Mouse (Mus musculus) MEL (cell line): ENCODE measurements around the gene Scimp. TPM values are rescaled to one million over a fixed set of nuclear protein-coding genes. Genes with fewer than 3 reads are reported as not detected.
A peak's percentile ranks its signal among the peaks of the same experiment; 100 is the strongest.

Experiments
- DNase-seq: peaks from one replicate; pipeline ENCODE4 v3.0.0; 2011; ENCODE audit warnings: low read depth, low spot score
- H3K27ac ChIP-seq: 2 replicates; pipeline ENCODE4 v1.5.1; 2012; ENCODE audit warnings: low read depth, mild to moderate bottlenecking, control low read depth, low read length, moderate library complexity; ENCODE audit not compliant: control insufficient read depth
- H3K27me3 ChIP-seq, 2 experiments: fragments of 150-350 bp in 1 of 2; sonication (generic) in 1 of 2; 2 replicates each; pipeline ENCODE4 v1.6.1; 2012; ENCODE audit warnings: low read length in 2 of 2, mild to moderate bottlenecking in 2 of 2, improper control_type of control experiment in 1 of 2, moderate library complexity in 1 of 2; ENCODE audit not compliant: insufficient read depth in 2 of 2, control insufficient read depth in 1 of 2
- H3K36me3 ChIP-seq, 2 experiments: 2 replicates each; pipeline ENCODE4 v1.6.1; 2012 to 2014; ENCODE audit warnings: low read length in 2 of 2, improper control_type of control experiment in 1 of 2, inconsistent platforms in 1 of 2, mild to moderate bottlenecking in 1 of 2; ENCODE audit not compliant: insufficient read depth in 2 of 2, control insufficient read depth in 1 of 2
- H3K4me1 ChIP-seq, 2 experiments: fragments of 150-350 bp in 1 of 2; sonication (generic) in 1 of 2; 2 replicates each; pipeline ENCODE4 v1.6.1; 2012; ENCODE audit warnings: low read length in 2 of 2, improper control_type of control experiment in 1 of 2, mild to moderate bottlenecking in 1 of 2; ENCODE audit not compliant: insufficient read depth in 2 of 2, control insufficient read depth in 1 of 2
- H3K4me3 ChIP-seq, 2 experiments: fragments of 150-350 bp in 1 of 2; sonication (generic) in 1 of 2; 2 replicates each; pipeline ENCODE4 v1.5.1; 2012; ENCODE audit warnings: low read depth in 2 of 2, low read length in 2 of 2, mild to moderate bottlenecking in 2 of 2, moderate library complexity in 2 of 2, control low read depth in 1 of 2, improper control_type of control experiment in 1 of 2; ENCODE audit not compliant: control insufficient read depth in 1 of 2, insufficient read depth in 1 of 2
- H3K79me2 ChIP-seq: 2 replicates; pipeline ENCODE4 v1.6.1; 2012; ENCODE audit warnings: mild to moderate bottlenecking, low read length, moderate library complexity; ENCODE audit not compliant: control insufficient read depth, poor library complexity, insufficient read depth
- H3K9ac ChIP-seq: 2 replicates; pipeline ENCODE4 v1.6.1; 2012; ENCODE audit warnings: low read depth, mild to moderate bottlenecking, control low read depth, low read length, moderate library complexity; ENCODE audit not compliant: control insufficient read depth, poor library complexity, severe bottlenecking
- H3K9me3 ChIP-seq: fragments of 150-350 bp; sonication (generic); replicated peaks from 2 replicates; pipeline ENCODE4 v1.6.1; 2012; ENCODE audit warnings: mild to moderate bottlenecking, low read length, improper control_type of control experiment, moderate library complexity; ENCODE audit not compliant: insufficient read depth
- CHD1 ChIP-seq: IDR thresholded peaks from 2 replicates; pipeline ENCODE4 v1.6.1; 2012; ENCODE audit warnings: low read depth, mild to moderate bottlenecking, inconsistent platforms, low read length, improper control_type of control experiment
- ETS1 ChIP-seq: IDR thresholded peaks from 2 replicates; pipeline ENCODE4 v1.6.1; 2012; ENCODE audit warnings: low read depth, mild to moderate bottlenecking, inconsistent platforms, low read length, improper control_type of control experiment, moderate library complexity
- JUND ChIP-seq: IDR thresholded peaks from 2 replicates; pipeline ENCODE4 v1.6.1; 2011; ENCODE audit warnings: low read depth, mild to moderate bottlenecking, improper control_type of control experiment, low read length
- MAX ChIP-seq: IDR thresholded peaks from 2 replicates; pipeline ENCODE4 v1.6.1; 2011; ENCODE audit warnings: low read length, improper control_type of control experiment
- MEF2A ChIP-seq: IDR thresholded peaks from 2 replicates; pipeline ENCODE4 v1.6.1; 2014; ENCODE audit warnings: low read depth, mild to moderate bottlenecking, inconsistent platforms, low read length, improper control_type of control experiment; ENCODE audit not compliant: poor library complexity, insufficient replicate concordance, severe bottlenecking; ENCODE audit errors: extremely low read depth
- NELFE ChIP-seq: IDR thresholded peaks from 2 replicates; pipeline ENCODE4 v1.6.1; 2011; ENCODE audit warnings: low read depth, low read length, improper control_type of control experiment
- NRF1 ChIP-seq: IDR thresholded peaks from 2 replicates; pipeline ENCODE4 v1.6.1; 2014; ENCODE audit warnings: low read depth, mild to moderate bottlenecking, inconsistent platforms, low read length, improper control_type of control experiment, moderate library complexity; ENCODE audit not compliant: poor library complexity, insufficient read depth, severe bottlenecking
- POLR2AphosphoS2 ChIP-seq: IDR thresholded peaks from 2 replicates; pipeline ENCODE4 v1.6.1; 2011; ENCODE audit warnings: low read length, improper control_type of control experiment
- POLR2AphosphoS5 ChIP-seq: IDR thresholded peaks from 2 replicates; pipeline ENCODE4 v1.6.1; 2012; ENCODE audit warnings: low read depth, borderline replicate concordance, mild to moderate bottlenecking, inconsistent platforms, low read length, moderate library complexity, mixed read lengths
- RAD21 ChIP-seq: IDR thresholded peaks from 2 replicates; pipeline ENCODE4 v1.6.1; 2011; ENCODE audit warnings: mild to moderate bottlenecking, low read depth, low read length, improper control_type of control experiment
- RCOR1 ChIP-seq: IDR thresholded peaks from 2 replicates; pipeline ENCODE4 v1.6.1; 2012; ENCODE audit warnings: low read depth, mild to moderate bottlenecking, inconsistent platforms, low read length, improper control_type of control experiment
- ZC3H11A ChIP-seq: IDR thresholded peaks from 2 replicates; pipeline ENCODE4 v1.6.1; 2012; ENCODE audit warnings: low read depth, mild to moderate bottlenecking, inconsistent platforms, low read length, improper control_type of control experiment
- ZKSCAN1 ChIP-seq: IDR thresholded peaks from 2 replicates; pipeline ENCODE4 v1.6.1; 2012; ENCODE audit warnings: low read depth, mild to moderate bottlenecking, inconsistent platforms, low read length, improper control_type of control experiment, moderate library complexity
- polyA plus RNA-seq, 2 experiments: library from polyadenylated mRNA; stranded (reverse) in 1 of 2; unstranded in 1 of 2; fragments of >175 nt in 1 of 2; fragments of >200 nt in 1 of 2; gene quantifications; 2 replicates each; pipeline versions ENCODE4 v1.2.1 to v1.2.4; 2012; ENCODE audit warnings: low replicate concordance in 2 of 2, low read depth in 1 of 2; ENCODE audit not compliant: insufficient read length in 2 of 2, insufficient read depth in 1 of 2, missing spikeins in 1 of 2
- total RNA-seq: library from RNA; depleted of rRNA; stranded (reverse); fragments of 300-350 nt; gene quantifications from 2 replicates; pipeline ENCODE4 v1.2.3, GENCODE M21; 2012

The Scimp gene
- total and polyA plus RNA-seq, 3 experiments, result not detected

DNA sequence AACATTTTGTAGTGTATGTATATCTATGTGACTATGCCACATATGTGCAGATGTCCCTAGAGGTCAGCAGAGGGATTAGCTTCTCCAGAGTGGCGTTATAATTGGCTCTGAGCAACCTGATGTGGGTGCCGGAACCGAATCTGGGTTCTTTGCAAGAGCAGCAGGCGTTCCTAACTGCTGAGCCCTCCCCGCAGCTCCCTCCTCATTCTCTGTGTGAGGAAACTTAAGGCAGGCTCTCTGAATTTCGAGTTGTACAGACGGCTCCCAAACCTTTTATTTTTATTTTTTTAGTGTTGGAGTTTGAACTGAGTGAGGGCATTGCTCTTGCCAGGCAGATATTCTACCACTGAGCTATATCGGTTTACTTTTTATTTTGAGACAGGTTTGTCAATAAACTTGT is 2.7 kb upstream of the Scimp start:
- Histone ChIP-seq H3K79me2 (no peaks in the 10 kb centered on the region), H3K9me3 (no peaks in the 10 kb centered on the region), H3K4me1 (0 out of 4 replicates have a peak, but pooled peaks cover 0 to 9% of the 10 kb centered on the region in 2 experiments), H3K9ac (no peak overlapping the region), H3K27me3 (peaks cover 6 to 7% of the 10 kb centered on the region in 2 experiments), H3K36me3 (peaks cover 0 to 2% of the 10 kb centered on the region in 2 experiments; a peak in 2 of 4 replicates), H3K27ac (no peak overlapping the region), H3K4me3 (no peak overlapping the region)
- TF ChIP-seq MAX, result no peak
- peak; percentile 35 for DNase-seq

GRCm38 (mm10) chr11:70811471-70812240 is 730 bp downstream of the Scimp start:
- no peaks in the 10 kb centered on the region for H3K9me3 ChIP-seq
- H3K79me2 ChIP-seq, result no peaks in the 10 kb centered on the region
- H3K9ac ChIP-seq, result no peak overlapping the region
- peaks cover 11 to 16% of the 10 kb centered on the region in 2 experiments for H3K27me3 ChIP-seq
- H3K4me3 ChIP-seq, result no peak overlapping the region
- DNase-seq, result no peak
- peaks cover 0 to 2% of the 10 kb centered on the region in 2 experiments; a peak in 2 of 4 replicates for H3K36me3 ChIP-seq
- no peak for TF ChIP-seq ETS1
- H3K27ac ChIP-seq, result no peak overlapping the region
- 0 out of 4 replicates have a peak, but pooled peaks cover 0 to 9% of the 10 kb centered on the region in 2 experiments for H3K4me1 ChIP-seq

DNA sequence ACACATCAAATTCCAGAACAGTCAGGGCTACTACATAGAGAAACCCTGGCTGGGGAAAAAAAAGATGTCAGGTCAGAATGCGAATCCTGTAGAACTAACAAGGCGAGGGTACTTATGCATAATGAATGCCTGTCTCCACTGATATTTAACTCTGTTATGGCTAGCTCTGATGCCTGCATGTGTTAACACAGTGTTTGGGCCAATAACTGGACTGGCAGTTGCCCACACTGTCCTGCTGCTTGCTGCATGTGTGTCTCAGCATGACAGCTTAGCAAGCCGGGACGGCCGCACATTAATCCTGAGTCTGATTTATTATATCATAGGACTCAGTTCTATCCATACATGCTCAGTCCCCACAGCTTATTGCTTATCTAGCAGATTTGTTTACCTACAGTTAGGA is 1.3 kb downstream of the Scimp start:
- no peaks in the 10 kb centered on the region for H3K79me2 ChIP-seq
- peaks cover 13 to 16% of the 10 kb centered on the region in 2 experiments for H3K27me3 ChIP-seq
- no peak for DNase-seq
- H3K9me3 ChIP-seq, result no peaks in the 10 kb centered on the region
- 0 out of 4 replicates have a peak, but pooled peaks cover 0 to 9% of the 10 kb centered on the region in 2 experiments for H3K4me1 ChIP-seq
- H3K4me3 ChIP-seq, result no peak overlapping the region
- peaks cover 0 to 2% of the 10 kb centered on the region in 2 experiments; a peak in 2 of 4 replicates for H3K36me3 ChIP-seq
- H3K9ac ChIP-seq, result no peak overlapping the region
- no peak overlapping the region for H3K27ac ChIP-seq
- TF ChIP-seq JUND, result no peak
- no peak for TF ChIP-seq ZKSCAN1
- no peak for TF ChIP-seq CHD1
- TF ChIP-seq RCOR1, result no peak
- no peak for TF ChIP-seq MEF2A
- no peak for TF ChIP-seq ETS1
- TF ChIP-seq RAD21, result no peak
- TF ChIP-seq POLR2AphosphoS2, result no peak
- TF ChIP-seq POLR2AphosphoS5, result no peak
- no peak for TF ChIP-seq NELFE
- TF ChIP-seq NRF1, result no peak
- TF ChIP-seq ZC3H11A, result no peak
